ENCODE assay signal across 13 mouse cellular contexts in the genomic region with DNA sequence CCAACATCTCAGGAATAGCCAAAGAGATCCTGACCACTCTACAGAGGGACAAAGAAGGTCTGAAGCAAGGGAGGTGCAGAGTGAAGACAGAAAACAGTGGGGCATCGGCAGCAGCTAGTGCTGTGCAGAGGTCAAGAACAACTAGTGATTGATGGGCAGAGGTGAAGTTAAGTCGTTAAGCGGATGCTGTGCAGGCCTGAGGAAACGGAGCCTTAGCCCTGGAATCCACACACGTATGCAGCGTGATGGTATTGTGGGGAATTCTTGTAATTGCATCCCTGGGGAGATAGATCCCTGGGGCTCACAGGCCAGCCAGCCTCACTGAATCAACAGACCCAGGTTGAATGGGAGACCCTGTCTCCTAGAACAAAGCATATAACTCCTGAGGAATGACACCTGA.
"Had no signal": no experiment of that assay in that cellular context is flagged by ENCODE, and none has a peak within 500 bp of the region (broad histone marks: within the 10 kb centered on the region; RNA-seq: fewer than 3 reads in every experiment).

No protein-coding gene starts in this region.

- H3K27me3 ChIP-seq: limb, embryonic 15.5 days; liver, embryonic 12.5 days; midbrain, embryonic 13.5 days; neural tube, embryonic 12.5 days had no signal

- H3K9ac ChIP-seq: limb, embryonic 15.5 days; liver, embryonic 12.5 days; lung, embryonic 14.5 days; midbrain, embryonic 13.5 days; neural tube, embryonic 12.5 days had no signal

- H3K4me3 ChIP-seq: limb, embryonic 15.5 days; liver, embryonic 12.5 days; megakaryocyte, embryonic 14.5 days; midbrain, embryonic 13.5 days; myocyte; neural tube, embryonic 12.5 days had no signal

- DNase-seq: kidney, postnatal 10 days; kidney, postnatal 4 days; lung, embryonic 14.5 days; lung, postnatal 10 days; lung, postnatal 4 days; thymus, postnatal 4 days had no signal

- H3K4me2 ChIP-seq: limb, embryonic 15.5 days; liver, embryonic 12.5 days; lung, embryonic 14.5 days; midbrain, embryonic 13.5 days; neural tube, embryonic 12.5 days had no signal

- H3K9me3 ChIP-seq: limb, embryonic 15.5 days; liver, embryonic 12.5 days; midbrain, embryonic 13.5 days; neural tube, embryonic 12.5 days had no signal

- H3K27ac ChIP-seq: limb, embryonic 15.5 days; liver, embryonic 12.5 days; midbrain, embryonic 13.5 days; neural tube, embryonic 12.5 days; stomach, postnatal 0 days had no signal

- ATAC-seq: liver, embryonic 12.5 days; midbrain, embryonic 13.5 days had no signal

- H3K36me3 ChIP-seq: limb, embryonic 15.5 days; liver, embryonic 12.5 days; midbrain, embryonic 13.5 days; neural tube, embryonic 12.5 days had no signal

- H3K4me1 ChIP-seq: limb, embryonic 15.5 days; liver, embryonic 12.5 days; midbrain, embryonic 13.5 days had no signal
